Mouse (Mus musculus) embryonic facial prominence, embryonic 10.5 days (tissue): ENCODE data around the gene A430005L14Rik. TPM values are rescaled to one million over a fixed set of nuclear protein-coding genes. Genes with fewer than 3 reads are reported as not detected.
"Not testable (repeated sequence)": the region's sequence is repeated elsewhere in the genome, so short reads cannot be mapped to it uniquely, and the experiment has no call there.

Experiments used
- DNase-seq: peaks from one replicate; pipeline ENCODE4 v3.0.0-alpha.2; 2017; ENCODE audit warnings: low spot score
- H3K27ac ChIP-seq: fragments of 300-500 bp; sonication (generic); replicated peaks from 2 replicates; pipeline ENCODE4 v1.5.1; 2016; ENCODE audit warnings: mild to moderate bottlenecking
- H3K27me3 ChIP-seq: fragments of 300-500 bp; sonication (generic); replicated peaks from 2 replicates; pipeline ENCODE4 v1.6.1; 2016; ENCODE audit warnings: low read depth, mild to moderate bottlenecking; ENCODE audit not compliant: poor library complexity, severe bottlenecking
- H3K36me3 ChIP-seq: fragments of 300-500 bp; sonication (generic); replicated peaks from 2 replicates; pipeline ENCODE4 v1.6.1; 2016; ENCODE audit warnings: mild to moderate bottlenecking, moderate library complexity
- H3K4me1 ChIP-seq: fragments of 300-500 bp; sonication (generic); 2 replicates; pipeline ENCODE4 v1.6.1; 2016
- H3K4me3 ChIP-seq: fragments of 300-500 bp; sonication (generic); 2 replicates; pipeline ENCODE4 v1.5.1; 2016; ENCODE audit warnings: mild to moderate bottlenecking, moderate library complexity
- H3K9me3 ChIP-seq: fragments of 300-500 bp; sonication (generic); 2 replicates; pipeline ENCODE4 v1.6.1; 2016; ENCODE audit warnings: mild to moderate bottlenecking
- WGBS: fragments of 180-500 bp; shearing (Covaris S2); methylation state at CpG from one replicate; pipeline ENCODE4 v1.1.7; 2016; 5-methylcytosine and 5-hydroxymethylcytosine counted together
- polyA plus RNA-seq: library from polyadenylated mRNA; unstranded; fragments of >200 nt; fragmentation: Nextera tagmentation; extraction: Ambion mirVana; gene quantifications from 2 replicates; pipeline ENCODE4 v1.2.1, GENCODE M21; 2016

The A430005L14Rik gene
- polyA plus RNA-seq: 114 and 118 TPM in 2 replicates

GRCm38 (mm10) chr4:153956569-153957405 is at the start of gene A430005L14Rik:
Gene A430005L14Rik (plus strand): TSS chr4:153957237.
- no peaks in the 10 kb centered on the region for H3K9me3 ChIP-seq
- H3K36me3 ChIP-seq: peaks cover 26% of the 10 kb centered on the region
- peak within 1 kb of the TSS; percentile 75 for H3K4me3 ChIP-seq
- peaks cover 20% of the 10 kb centered on the region for H3K27me3 ChIP-seq
- peak within 1 kb of the TSS; percentile 91 for H3K27ac ChIP-seq
- peaks cover 25% of the 10 kb centered on the region for H3K4me1 ChIP-seq
- whole genome bisulfite sequencing: 2% methylated on average over 67 of the region's 67 CpGs
- DNase-seq: peak; percentile 99

DNA sequence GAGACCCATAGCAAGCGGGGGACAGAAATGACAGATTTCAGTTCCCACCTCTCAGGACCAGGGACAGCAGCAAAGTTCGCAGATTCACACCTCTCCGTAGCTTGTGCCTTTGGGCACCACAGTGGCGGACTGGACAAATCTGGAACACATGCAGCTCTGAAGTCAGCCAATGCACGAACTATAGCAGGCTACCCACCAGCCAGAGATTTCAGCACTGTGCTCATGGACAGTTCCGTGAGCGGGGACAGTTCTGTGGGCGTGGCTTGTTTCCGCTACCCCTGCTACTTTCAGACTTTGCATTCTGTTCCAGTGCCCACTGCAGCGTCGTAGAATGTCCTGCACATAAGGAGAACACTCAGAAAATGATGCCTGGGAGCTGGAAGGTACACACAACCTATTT is 49.5 kb upstream of the A430005L14Rik start:
- DNase-seq: peak; percentile 80
- no peaks in the 10 kb centered on the region for H3K4me1 ChIP-seq
- H3K4me3 ChIP-seq: no peak overlapping the region
- no peaks in the 10 kb centered on the region for H3K9me3 ChIP-seq
- 24% methylated on average over 11 of the region's 11 CpGs for WGBS
- H3K27me3 ChIP-seq: no peaks in the 10 kb centered on the region
- H3K36me3 ChIP-seq: no peaks in the 10 kb centered on the region
- no peak overlapping the region for H3K27ac ChIP-seq

DNA sequence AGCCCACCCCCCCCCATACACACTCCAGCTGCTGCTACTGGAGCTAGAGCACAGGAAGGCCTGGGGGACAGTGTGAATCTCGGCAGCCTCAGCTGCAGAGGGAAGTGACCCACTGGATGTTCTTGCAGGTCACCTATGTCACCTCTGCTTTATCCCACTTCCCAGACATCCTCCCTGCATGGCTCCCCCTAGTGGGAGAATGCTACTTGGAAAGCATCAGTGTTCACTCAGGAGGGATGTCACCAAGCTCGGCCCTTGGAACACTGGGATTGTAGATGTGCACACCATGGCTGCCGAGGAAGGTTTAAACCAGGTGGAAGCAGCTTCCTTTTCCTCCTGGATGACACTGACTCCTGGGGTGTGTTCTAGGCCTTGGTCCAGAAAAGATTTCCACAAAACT is 43.4 kb upstream of the A430005L14Rik start:
- H3K4me3 ChIP-seq: no peak overlapping the region
- DNase-seq: no peak
- 65% methylated on average over 3 of the region's 3 CpGs for WGBS

GRCm38 (mm10) chr4:153917773-153918500 is 39.1 kb upstream of the A430005L14Rik start:
- H3K36me3 ChIP-seq: no peaks in the 10 kb centered on the region

More for the DNA sequence above, 43.4 kb upstream of the A430005L14Rik start:
- H3K27me3 ChIP-seq: no peaks in the 10 kb centered on the region
- no peaks in the 10 kb centered on the region for H3K4me1 ChIP-seq
- no peaks in the 10 kb centered on the region for H3K9me3 ChIP-seq
- no peak overlapping the region for H3K27ac ChIP-seq
- H3K36me3 ChIP-seq: no peaks in the 10 kb centered on the region

GRCm38 (mm10) chr4:153920517-153921233 is 36.4 kb upstream of the A430005L14Rik start:
- 75% methylated on average over 9 of the region's 9 CpGs for WGBS
- H3K36me3 ChIP-seq: no peaks in the 10 kb centered on the region
- no peak overlapping the region for H3K27ac ChIP-seq
- H3K9me3 ChIP-seq: no peaks in the 10 kb centered on the region
- 0 out of 2 replicates have a peak, but pooled peaks cover 7% of the 10 kb centered on the region for H3K27me3 ChIP-seq
- H3K4me3 ChIP-seq: no peak overlapping the region
- H3K4me1 ChIP-seq: no peaks in the 10 kb centered on the region
- no peak for DNase-seq

More at GRCm38 (mm10) chr4:153917773-153918500, 39.1 kb upstream of the A430005L14Rik start:
- 54% methylated on average over 8 of the region's 8 CpGs for WGBS
- no peak overlapping the region for H3K27ac ChIP-seq
- 0 out of 2 replicates have a peak, but pooled peaks cover 7% of the 10 kb centered on the region for H3K27me3 ChIP-seq
- no peaks in the 10 kb centered on the region for H3K9me3 ChIP-seq
- no peak for DNase-seq
- no peaks in the 10 kb centered on the region for H3K4me1 ChIP-seq
- H3K4me3 ChIP-seq: no peak overlapping the region

DNA sequence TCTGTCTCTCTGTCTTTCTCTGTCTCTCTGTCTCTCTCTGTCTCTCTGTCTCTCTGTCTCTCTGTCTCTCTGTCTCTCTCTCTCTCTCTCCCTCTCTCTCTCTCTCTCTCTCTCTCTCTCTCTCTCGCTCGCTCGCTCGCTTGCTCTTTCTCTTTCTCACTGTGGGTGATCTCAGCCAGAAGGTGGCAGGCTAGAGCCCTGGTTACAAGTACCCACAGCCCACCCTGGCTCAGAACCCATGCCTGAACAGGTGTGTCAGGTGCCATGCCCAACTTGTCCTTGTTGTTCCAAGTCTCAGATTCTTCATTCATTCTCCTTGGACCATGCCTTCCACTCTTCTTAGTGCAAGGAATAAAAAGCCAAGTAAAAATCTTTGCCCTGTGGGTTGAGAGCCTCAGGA is 34.9 kb upstream of the A430005L14Rik start:
- WGBS: 44% methylated on average over 4 of the region's 4 CpGs
- not testable (repeated sequence) for DNase-seq, H3K9me3 ChIP-seq, H3K36me3 ChIP-seq, H3K4me3 ChIP-seq, H3K27me3 ChIP-seq, H3K4me1 ChIP-seq, H3K27ac ChIP-seq

GRCm38 (mm10) chr4:153928772-153929299 is 28.2 kb upstream of the A430005L14Rik start:
- H3K27me3 ChIP-seq: no peaks in the 10 kb centered on the region
- H3K4me3 ChIP-seq: no peak overlapping the region
- 89% methylated on average over 11 of the region's 11 CpGs for WGBS
- no peaks in the 10 kb centered on the region for H3K4me1 ChIP-seq
- H3K36me3 ChIP-seq: no peaks in the 10 kb centered on the region
- no peaks in the 10 kb centered on the region for H3K9me3 ChIP-seq
- H3K27ac ChIP-seq: no peak overlapping the region
- DNase-seq: no peak

DNA sequence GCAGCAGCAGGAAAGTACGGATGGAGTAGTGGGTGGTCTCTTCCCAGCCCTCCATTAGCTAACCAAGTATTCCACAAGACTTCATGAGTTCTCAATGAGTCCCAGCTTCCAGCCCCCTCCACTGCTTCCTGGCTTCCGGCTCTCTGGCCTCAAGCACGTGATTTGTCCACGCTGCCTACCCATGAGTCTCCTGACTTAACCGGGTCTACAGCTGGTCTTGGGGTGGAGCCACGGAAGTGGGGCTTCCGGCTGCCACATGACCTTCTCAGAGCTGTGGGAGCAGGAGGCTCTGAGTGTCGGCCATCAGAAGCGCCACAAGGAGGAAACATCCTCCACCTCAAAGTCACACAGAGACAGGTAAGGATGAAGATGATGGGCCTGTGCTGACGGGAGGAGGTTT is 27.6 kb upstream of the A430005L14Rik start:
- Histone ChIP-seq H3K27ac (no peak overlapping the region), H3K27me3 (no peaks in the 10 kb centered on the region), H3K36me3 (no peaks in the 10 kb centered on the region), H3K9me3 (no peaks in the 10 kb centered on the region), H3K4me1 (no peaks in the 10 kb centered on the region), H3K4me3 (no peak overlapping the region)
- WGBS: 71% methylated on average over 10 of the region's 10 CpGs
- DNase-seq: no peak

GRCm38 (mm10) chr4:153929921-153930320 is 27.1 kb upstream of the A430005L14Rik start:
- Histone ChIP-seq H3K4me3 (no peak overlapping the region), H3K27ac (no peak overlapping the region), H3K36me3 (no peaks in the 10 kb centered on the region), H3K4me1 (no peaks in the 10 kb centered on the region), H3K9me3 (no peaks in the 10 kb centered on the region), H3K27me3 (no peaks in the 10 kb centered on the region)
- no peak for DNase-seq
- 81% methylated on average over 4 of the region's 4 CpGs for WGBS

- DNase-seq: peak; percentile 40
- 67% methylated on average over 4 of the region's 4 CpGs for WGBS
- Histone ChIP-seq H3K27me3 (no peaks in the 10 kb centered on the region; the same call in 1 of the 2 replicates), H3K4me1 (peaks cover 15% of the 10 kb centered on the region), H3K27ac (no peak overlapping the region), H3K4me3 (no peak overlapping the region), H3K36me3 (no peaks in the 10 kb centered on the region), H3K9me3 (no peaks in the 10 kb centered on the region)
Measured at GRCm38 (mm10) chr4:153943243-153943642, 13.8 kb upstream of the A430005L14Rik start.

DNA sequence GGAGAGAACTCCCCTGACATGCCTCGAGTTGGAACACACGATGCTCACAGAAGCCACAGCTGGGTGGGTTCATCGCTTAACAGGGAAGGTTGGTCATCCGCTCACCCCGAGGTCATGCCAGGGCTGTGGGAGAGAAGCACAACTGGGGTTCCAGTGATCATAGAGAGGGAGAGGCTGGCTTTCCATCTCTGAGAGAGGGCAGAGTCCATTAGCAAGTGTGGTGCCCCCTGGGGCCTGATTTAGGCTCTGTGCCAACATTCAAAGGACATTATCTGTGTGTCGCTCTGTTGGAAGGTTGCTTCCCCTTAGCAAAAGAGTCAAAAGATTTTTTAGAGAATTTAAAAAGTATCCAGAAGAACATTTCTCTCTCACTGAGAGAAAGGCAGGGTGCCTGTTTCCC is 12.8 kb upstream of the A430005L14Rik start:
- peaks cover 15% of the 10 kb centered on the region for H3K4me1 ChIP-seq
- no peak for DNase-seq
- no peak overlapping the region for H3K27ac ChIP-seq
- H3K4me3 ChIP-seq: no peak overlapping the region
- H3K27me3 ChIP-seq: no peaks in the 10 kb centered on the region; the same call in 1 of the 2 replicates
- H3K36me3 ChIP-seq: no peaks in the 10 kb centered on the region
- 65% methylated on average over 6 of the region's 6 CpGs for WGBS
- H3K9me3 ChIP-seq: no peaks in the 10 kb centered on the region

DNA sequence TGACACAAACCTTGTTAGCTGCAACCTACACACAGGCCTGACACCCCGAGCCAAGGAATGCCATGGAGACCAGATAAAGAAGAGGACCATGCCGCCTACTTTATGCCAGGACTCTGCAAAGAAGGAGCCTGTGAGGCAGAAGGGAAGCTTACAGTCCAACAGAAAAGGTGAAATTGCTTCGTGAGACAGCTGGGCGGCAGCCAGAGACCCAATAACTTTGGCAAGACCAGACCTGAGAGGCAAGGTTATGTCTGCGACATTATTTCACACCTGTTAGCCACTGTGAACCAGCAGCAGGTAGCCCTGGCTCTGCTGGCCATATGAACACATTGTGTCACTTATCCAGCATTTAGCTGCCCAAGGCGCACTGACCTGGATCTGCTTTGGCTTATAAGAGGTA is 11.3 kb upstream of the A430005L14Rik start:
- Histone ChIP-seq H3K9me3 (no peaks in the 10 kb centered on the region), H3K27me3 (no peaks in the 10 kb centered on the region; the same call in 1 of the 2 replicates), H3K4me1 (peaks cover 15% of the 10 kb centered on the region), H3K36me3 (no peaks in the 10 kb centered on the region), H3K27ac (no peak overlapping the region), H3K4me3 (no peak overlapping the region)
- 85% methylated on average over 6 of the region's 6 CpGs for WGBS
- DNase-seq: no peak
